Mouse (Mus musculus): ENCODE data around the gene Oprl1. TPM values are rescaled to one million over a fixed set of nuclear protein-coding genes. Genes with fewer than 3 reads are reported as not detected.

Oprl1 gene
- polyA plus RNA-seq, 1 experiment, result not detected

DNA sequence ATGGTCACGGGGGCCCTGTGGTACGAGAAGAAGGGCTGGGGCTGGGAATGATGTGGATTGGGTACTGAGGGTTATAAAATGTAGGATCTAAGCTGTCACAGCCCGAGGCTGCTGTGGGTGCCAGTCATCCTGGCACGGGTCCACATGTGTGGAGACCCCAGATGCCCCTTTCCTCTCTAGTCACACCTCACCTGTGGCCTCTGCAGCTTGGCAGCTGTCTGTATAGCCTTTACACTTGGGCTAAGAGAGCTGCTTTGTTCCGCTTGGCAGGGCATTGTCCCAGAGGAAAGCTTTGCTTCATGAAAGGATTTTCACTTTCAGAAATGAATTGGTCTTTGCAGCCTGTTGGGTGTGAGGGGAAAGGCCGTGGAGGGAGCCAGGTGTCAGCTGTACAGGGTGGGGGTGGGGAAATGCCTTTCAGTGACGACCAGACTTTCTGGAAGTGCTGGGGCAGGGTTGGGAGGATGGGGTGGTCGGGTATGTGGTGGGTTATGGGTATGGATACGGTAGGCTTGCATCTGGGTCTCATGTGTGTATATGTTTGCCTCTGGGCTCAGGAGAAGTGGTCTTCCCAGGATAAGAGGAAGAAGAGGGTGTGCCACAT is 12.9 kb downstream of the Oprl1 start:
- Histone ChIP-seq H3K36me3 (ENCODE audit: control insufficient read depth) (no peaks in the 10 kb centered on the region), H3K9me3 (ENCODE audit: control insufficient read depth, low read length) (no peaks in the 10 kb centered on the region), H3K4me1 (ENCODE audit: control insufficient read depth) (no peaks in the 10 kb centered on the region), H3K4me3 (replicated peaks) (no peak overlapping the region), H3K27me3 (ENCODE audit: control insufficient read depth) (no peaks in the 10 kb centered on the region)
- TF ChIP-seq TAL1 (IDR thresholded peaks at IDR 0.05; ENCODE audit: low read length) (no peak), GATA1 (IDR thresholded peaks at IDR 0.05; ENCODE audit: low read length) (no peak)

DNA sequence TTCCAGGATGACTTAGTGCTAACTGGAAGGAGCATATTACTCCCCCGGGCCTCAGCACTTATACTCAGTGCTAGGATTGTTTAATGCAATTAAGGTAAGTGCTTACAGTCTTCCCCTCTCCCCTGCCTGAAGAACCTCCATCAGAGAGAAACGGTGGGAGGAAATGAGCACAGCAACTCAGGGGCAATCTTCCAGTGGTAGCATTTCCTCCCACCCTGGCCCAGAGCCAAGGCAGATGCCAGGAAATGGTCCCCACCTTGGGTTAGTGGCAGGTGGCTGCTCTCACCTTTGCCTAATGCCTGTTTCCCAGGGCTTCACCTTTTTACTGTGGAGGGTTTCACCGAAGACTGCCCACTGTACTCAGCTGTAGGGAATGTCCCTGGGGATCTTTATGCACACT is 15.2 kb downstream of the Oprl1 start:
- no peaks in the 10 kb centered on the region for H3K9me3 ChIP-seq (ENCODE audit: control insufficient read depth, low read length)
- H3K4me1 ChIP-seq (ENCODE audit: control insufficient read depth), result no peaks in the 10 kb centered on the region
- H3K27me3 ChIP-seq (ENCODE audit: control insufficient read depth), result no peaks in the 10 kb centered on the region
- no peak overlapping the region for H3K4me3 ChIP-seq (replicated peaks)
- TF ChIP-seq TAL1 (IDR thresholded peaks at IDR 0.05; ENCODE audit: low read length) (no peak), GATA1 (IDR thresholded peaks at IDR 0.05; ENCODE audit: low read length) (no peak)
- H3K36me3 ChIP-seq (ENCODE audit: control insufficient read depth), result no peaks in the 10 kb centered on the region

DNA sequence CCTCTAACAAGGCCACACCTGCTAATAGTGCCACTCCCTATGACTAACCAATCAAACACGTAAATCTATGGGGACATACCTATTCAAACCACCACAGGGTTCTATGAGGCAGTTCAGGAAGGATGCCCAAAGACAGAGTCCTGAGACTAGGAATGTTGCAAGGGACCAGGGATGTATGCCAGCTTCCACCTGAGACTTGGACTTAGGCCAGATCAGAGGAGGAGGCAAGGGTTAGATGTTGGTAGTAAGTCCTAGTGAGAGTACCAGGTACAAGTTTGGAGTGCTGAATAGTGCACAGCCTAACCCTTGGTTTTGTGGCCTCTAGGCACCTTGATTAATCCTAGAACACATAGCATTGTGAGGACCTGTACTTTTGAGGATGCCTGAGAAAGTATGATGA is 37.8 kb downstream of the Oprl1 start:
- TF ChIP-seq GATA1 (IDR thresholded peaks at IDR 0.05; ENCODE audit: low read length) (no peak), TAL1 (IDR thresholded peaks at IDR 0.05; ENCODE audit: low read length) (no peak)
- H3K4me1 ChIP-seq (ENCODE audit: control insufficient read depth), result no peaks in the 10 kb centered on the region
- no peaks in the 10 kb centered on the region for H3K36me3 ChIP-seq (ENCODE audit: control insufficient read depth)
- no peaks in the 10 kb centered on the region for H3K9me3 ChIP-seq (ENCODE audit: control insufficient read depth, low read length)
- no peak overlapping the region for H3K4me3 ChIP-seq (replicated peaks)
- no peaks in the 10 kb centered on the region for H3K27me3 ChIP-seq (ENCODE audit: control insufficient read depth)

DNA sequence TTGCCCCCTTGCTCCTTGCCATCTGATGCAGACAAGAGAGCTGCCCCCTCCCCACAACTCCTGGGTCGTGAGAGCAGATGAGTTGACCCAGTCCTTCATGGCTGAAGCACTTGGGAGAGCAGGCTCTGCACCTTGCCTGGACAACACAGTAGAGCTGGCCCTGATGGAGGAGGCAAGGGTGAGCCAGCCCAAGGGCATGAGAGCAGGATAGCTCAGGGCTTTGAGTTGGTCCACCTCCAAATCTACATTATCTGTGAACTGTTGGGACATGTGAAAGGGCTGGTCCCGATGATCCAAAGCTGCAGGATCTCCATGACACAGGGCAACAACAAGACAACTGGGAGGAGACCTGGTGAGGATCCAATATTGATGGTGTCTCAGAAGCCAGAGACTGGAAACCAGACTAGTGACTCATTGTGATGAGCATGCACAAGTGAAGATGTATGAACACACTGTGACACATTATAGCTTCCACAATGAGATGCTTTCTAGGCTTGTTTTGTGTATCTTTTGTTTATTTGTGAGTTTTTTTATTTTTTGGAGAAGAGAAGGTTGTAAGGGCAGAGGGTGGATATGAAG is 43.4 kb downstream of the Oprl1 start:
- H3K36me3 ChIP-seq (ENCODE audit: control insufficient read depth), result no peaks in the 10 kb centered on the region
- no peaks in the 10 kb centered on the region for H3K9me3 ChIP-seq (ENCODE audit: control insufficient read depth, low read length)
- no peak overlapping the region for H3K4me3 ChIP-seq (replicated peaks)
- H3K27me3 ChIP-seq (ENCODE audit: control insufficient read depth), result no peaks in the 10 kb centered on the region
- H3K4me1 ChIP-seq (ENCODE audit: control insufficient read depth), result no peaks in the 10 kb centered on the region
- no peak for TF ChIP-seq TAL1 (IDR thresholded peaks at IDR 0.05; ENCODE audit: low read length)
- TF ChIP-seq GATA1 (IDR thresholded peaks at IDR 0.05; ENCODE audit: low read length), result no peak

DNA sequence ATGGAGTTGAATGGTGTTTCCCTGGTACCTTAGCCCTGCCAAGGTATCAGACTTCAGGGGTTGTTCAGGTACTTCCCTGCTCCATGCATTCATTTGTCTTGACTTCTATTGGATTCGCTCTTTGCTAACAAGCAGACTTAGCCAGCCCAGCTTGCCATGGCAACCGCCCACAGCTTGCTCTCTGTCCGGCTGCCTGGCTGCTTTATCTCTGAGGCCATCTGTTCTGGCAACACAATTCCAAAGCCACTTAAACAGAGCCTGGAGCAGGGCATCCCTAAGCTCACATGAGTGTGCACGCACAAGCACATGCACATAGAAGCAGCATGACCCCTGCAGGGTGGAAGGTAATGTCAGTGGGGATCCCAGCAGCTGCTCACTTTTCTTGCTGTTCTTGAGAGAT is 44.2 kb downstream of the Oprl1 start:
- Histone ChIP-seq H3K36me3 (ENCODE audit: control insufficient read depth) (no peaks in the 10 kb centered on the region), H3K4me1 (ENCODE audit: control insufficient read depth) (no peaks in the 10 kb centered on the region), H3K4me3 (replicated peaks) (no peak overlapping the region), H3K9me3 (ENCODE audit: control insufficient read depth, low read length) (no peaks in the 10 kb centered on the region), H3K27me3 (ENCODE audit: control insufficient read depth) (no peaks in the 10 kb centered on the region)
- TF ChIP-seq GATA1 (IDR thresholded peaks at IDR 0.05; ENCODE audit: low read length) (no peak), TAL1 (IDR thresholded peaks at IDR 0.05; ENCODE audit: low read length) (no peak)

DNA sequence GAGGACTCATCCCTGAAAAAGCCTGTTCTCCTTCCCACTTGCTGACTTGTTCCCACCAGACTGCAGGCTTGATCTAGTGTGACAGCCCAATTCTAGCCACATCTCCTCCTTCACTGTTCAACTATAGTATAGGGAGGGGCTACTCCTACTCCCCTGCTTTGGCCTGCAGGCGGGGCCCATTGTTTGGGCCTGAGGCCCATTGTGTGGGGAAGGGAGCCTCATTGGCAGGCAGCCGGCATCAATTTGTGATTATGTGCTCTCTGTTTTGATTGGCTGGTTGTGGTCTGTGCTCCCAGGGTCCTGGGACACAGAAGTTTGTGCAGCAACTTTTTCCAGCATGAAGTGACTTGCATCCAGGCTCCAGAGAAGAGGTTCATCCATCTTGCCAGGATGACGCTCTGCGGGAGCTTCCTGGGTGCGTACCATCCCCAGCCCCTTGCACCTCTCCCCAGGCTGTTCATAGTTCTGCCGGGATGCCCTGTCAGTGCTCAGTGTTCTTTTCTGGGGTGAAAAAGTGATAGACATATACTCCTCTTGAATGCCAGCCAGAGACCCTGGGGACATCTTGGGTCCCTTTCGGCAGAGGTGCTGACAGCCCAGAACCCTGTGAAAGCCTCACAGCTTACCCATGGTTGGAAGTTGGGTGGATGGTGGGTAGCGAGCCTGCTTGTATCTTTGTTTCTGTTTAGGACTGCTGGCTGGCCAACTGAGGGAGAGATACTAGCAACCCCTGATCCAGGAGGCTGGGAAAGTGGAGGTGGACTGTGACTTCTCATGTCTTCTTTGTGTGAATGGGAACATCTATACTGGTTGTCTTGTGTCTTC is 48.4 kb downstream of the Oprl1 start, which contains the start of gene Myt1:
Gene Myt1 (plus strand): TSS at position 327 of the 825 bp plus-strand sequence.
- TF ChIP-seq GATA1 (IDR thresholded peaks at IDR 0.05; ENCODE audit: low read length), result no peak
- TF ChIP-seq TAL1 (IDR thresholded peaks at IDR 0.05; ENCODE audit: low read length), result no peak
- no peaks in the 10 kb centered on the region for H3K36me3 ChIP-seq (ENCODE audit: control insufficient read depth)
- no peaks in the 10 kb centered on the region for H3K27me3 ChIP-seq (ENCODE audit: control insufficient read depth)
- H3K4me1 ChIP-seq (ENCODE audit: control insufficient read depth), result no peaks in the 10 kb centered on the region
- no peak within 1 kb of the TSS for H3K4me3 ChIP-seq (replicated peaks)
- no peaks in the 10 kb centered on the region for H3K9me3 ChIP-seq (ENCODE audit: control insufficient read depth, low read length)

DNA sequence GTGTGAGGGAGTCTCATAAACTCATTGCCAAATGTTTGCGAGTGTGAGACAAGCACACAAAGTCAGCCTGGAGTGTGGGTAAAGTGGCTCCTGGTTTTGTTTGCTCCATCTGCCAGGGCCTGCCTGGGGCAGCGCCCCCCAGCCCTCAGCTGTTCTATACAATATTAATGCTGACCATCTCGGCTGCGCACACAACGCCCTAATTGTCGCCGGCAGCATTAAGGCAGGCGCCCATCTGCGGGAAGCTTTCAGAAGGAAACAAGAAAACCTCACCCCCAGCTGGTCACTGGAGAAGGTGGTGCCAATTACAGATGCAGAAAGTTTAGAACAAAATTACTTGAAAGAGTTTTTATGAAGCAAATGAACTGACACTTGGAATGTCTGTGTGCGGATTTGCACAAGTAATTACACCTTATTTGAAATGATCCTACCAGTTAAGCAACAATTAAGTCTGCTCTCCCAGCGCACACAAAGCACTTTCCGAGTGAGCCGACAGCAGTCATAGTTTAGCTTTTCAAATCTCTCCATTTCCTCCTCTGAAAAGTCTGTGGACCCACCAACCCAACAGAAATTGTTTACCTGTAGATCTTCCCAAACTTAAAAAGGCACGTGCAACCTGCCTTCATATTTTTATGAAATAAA is 49.2 kb downstream of the Oprl1 start:
- TF ChIP-seq TAL1 (IDR thresholded peaks at IDR 0.05; ENCODE audit: low read length), result no peak
- no peak for TF ChIP-seq GATA1 (IDR thresholded peaks at IDR 0.05; ENCODE audit: low read length)
- Histone ChIP-seq H3K4me1 (ENCODE audit: control insufficient read depth) (no peaks in the 10 kb centered on the region), H3K4me3 (replicated peaks) (no peak overlapping the region), H3K27me3 (ENCODE audit: control insufficient read depth) (no peaks in the 10 kb centered on the region), H3K36me3 (ENCODE audit: control insufficient read depth) (no peaks in the 10 kb centered on the region), H3K9me3 (ENCODE audit: control insufficient read depth, low read length) (no peaks in the 10 kb centered on the region)

DNA sequence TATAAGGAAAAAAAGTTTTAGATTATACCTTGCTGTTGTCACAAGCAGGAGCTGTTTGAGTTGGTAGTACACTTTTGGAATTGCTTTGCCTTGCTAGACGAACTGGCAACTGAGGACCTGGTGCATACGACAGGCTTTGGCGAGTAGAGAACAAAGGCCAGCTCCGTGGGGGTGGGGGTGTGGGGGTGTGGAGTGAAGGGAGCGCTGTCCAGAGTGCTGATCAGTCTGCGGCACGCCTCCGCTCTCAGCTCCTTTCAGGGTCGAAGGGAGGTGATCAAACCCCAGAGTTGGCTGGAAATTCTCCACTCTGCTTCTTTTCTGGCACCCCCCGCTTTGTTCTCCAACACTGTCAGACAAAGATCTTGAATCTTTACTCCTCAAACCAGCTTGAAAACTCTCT is 49.8 kb downstream of the Oprl1 start:
- no peak overlapping the region for H3K4me3 ChIP-seq (replicated peaks)
- H3K9me3 ChIP-seq (ENCODE audit: control insufficient read depth, low read length), result no peaks in the 10 kb centered on the region
- no peak for TF ChIP-seq GATA1 (IDR thresholded peaks at IDR 0.05; ENCODE audit: low read length)
- no peak for TF ChIP-seq TAL1 (IDR thresholded peaks at IDR 0.05; ENCODE audit: low read length)
- no peaks in the 10 kb centered on the region for H3K36me3 ChIP-seq (ENCODE audit: control insufficient read depth)
- no peaks in the 10 kb centered on the region for H3K27me3 ChIP-seq (ENCODE audit: control insufficient read depth)
- no peaks in the 10 kb centered on the region for H3K4me1 ChIP-seq (ENCODE audit: control insufficient read depth)

DNA sequence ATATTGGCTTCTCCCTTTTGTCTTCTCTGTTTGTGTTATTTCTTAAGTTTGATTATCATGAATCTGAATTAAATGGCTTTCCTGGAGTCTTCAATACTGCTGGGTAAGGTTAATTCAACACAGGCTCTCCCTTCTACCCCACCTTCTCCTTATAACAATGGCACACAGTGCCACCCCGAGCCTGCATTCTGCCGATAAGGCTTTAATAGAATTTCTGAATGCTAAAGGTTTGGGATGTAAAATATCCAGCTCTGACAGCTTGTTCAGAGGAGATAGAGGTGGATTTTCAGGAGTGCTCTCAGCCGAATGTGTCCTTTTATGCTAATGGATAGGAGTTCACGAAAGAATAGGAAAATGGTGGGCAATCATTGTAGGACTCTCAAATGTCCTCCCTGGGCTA is 50.4 kb downstream of the Oprl1 start:
- Histone ChIP-seq H3K9me3 (ENCODE audit: control insufficient read depth, low read length) (no peaks in the 10 kb centered on the region), H3K4me3 (replicated peaks) (no peak overlapping the region), H3K36me3 (ENCODE audit: control insufficient read depth) (no peaks in the 10 kb centered on the region), H3K4me1 (ENCODE audit: control insufficient read depth) (no peaks in the 10 kb centered on the region), H3K27me3 (ENCODE audit: control insufficient read depth) (no peaks in the 10 kb centered on the region)
- TF ChIP-seq GATA1 (IDR thresholded peaks at IDR 0.05; ENCODE audit: low read length) (no peak), TAL1 (IDR thresholded peaks at IDR 0.05; ENCODE audit: low read length) (no peak)

All from erythroblast, embryonic 14.5 days (primary cell).